Mouse (Mus musculus) forebrain, embryonic 11.5 days (tissue): ENCODE data around the gene Lamc3. TPM values are rescaled to one million over a fixed set of nuclear protein-coding genes. Genes with fewer than 3 reads are reported as not detected.

ENCODE experiments used
- ATAC-seq: fragments of 200-750 bp; cut with Nextera tagmentation; replicated peaks from 2 replicates; pipeline ENCODE4 v1.8.0; 2017; ENCODE audit warnings: moderate TSS enrichment; ENCODE audit not compliant: low FRiP score
- DNase-seq: peaks from one replicate; pipeline ENCODE4 v3.0.0-alpha.2; 2017; ENCODE audit warnings: low spot score
- H3K27ac ChIP-seq: fragments of 300-500 bp; sonication (generic); 2 replicates; pipeline ENCODE4 v1.5.1; 2014; ENCODE audit warnings: low read depth, low read length
- H3K27me3 ChIP-seq: fragments of 300-500 bp; sonication (generic); 2 replicates; pipeline ENCODE4 v1.6.1; 2014; ENCODE audit warnings: mild to moderate bottlenecking, low read length, mixed read lengths; ENCODE audit not compliant: control insufficient read depth, insufficient read depth
- H3K36me3 ChIP-seq: fragments of 300-500 bp; sonication (generic); 2 replicates; pipeline ENCODE4 v1.6.1; 2014; ENCODE audit warnings: mild to moderate bottlenecking, low read length, moderate library complexity, mixed read lengths; ENCODE audit not compliant: control insufficient read depth, insufficient read depth
- H3K4me1 ChIP-seq: fragments of 300-500 bp; sonication (generic); replicated peaks from 2 replicates; pipeline ENCODE4 v1.6.1; 2014; ENCODE audit warnings: low read length, mixed read lengths; ENCODE audit not compliant: control insufficient read depth, insufficient read depth
- H3K4me2 ChIP-seq: fragments of 300-500 bp; sonication (generic); 2 replicates; pipeline ENCODE4 v1.6.1; 2014; ENCODE audit warnings: low read depth, mild to moderate bottlenecking, low read length, moderate library complexity, mixed read lengths; ENCODE audit not compliant: severe bottlenecking
- H3K4me3 ChIP-seq: fragments of 300-500 bp; sonication (generic); 2 replicates; pipeline ENCODE4 v1.5.1; 2014; ENCODE audit warnings: low read depth, low read length
- H3K9ac ChIP-seq: fragments of 300-500 bp; sonication (generic); 2 replicates; pipeline ENCODE4 v1.6.1; 2014; ENCODE audit warnings: low read length
- H3K9me3 ChIP-seq: fragments of 300-500 bp; sonication (generic); 2 replicates; pipeline ENCODE4 v1.6.1; 2016; ENCODE audit warnings: low read length, mixed read lengths; ENCODE audit not compliant: control insufficient read depth
- WGBS: fragments of 180-500 bp; shearing (Covaris S2); extraction: QIAGEN DNeasy Blood & Tissue Kit; methylation state at CpG from one replicate; pipeline ENCODE4 v1.1.7; 2014; 5-methylcytosine and 5-hydroxymethylcytosine counted together
- polyA plus RNA-seq: library from polyadenylated mRNA; unstranded; fragments of >200 nt; fragmentation: Nextera tagmentation; extraction: Ambion mirVana; gene quantifications from 2 replicates; pipeline ENCODE4 v1.2.1, GENCODE M21; 2014

Gene Lamc3
- polyA plus RNA-seq, 1 experiment from 2014 or later: 6.1 TPM

- H3K27ac ChIP-seq: peak overlapping the region; percentile 57
- no peak overlapping the region for H3K4me3 ChIP-seq
- DNase-seq (peak; percentile 69), ATAC-seq (peak; percentile 90)
- peak overlapping the region; percentile 27 for H3K9ac ChIP-seq
- no peaks in the 10 kb centered on the region for H3K9me3 ChIP-seq
- H3K27me3 ChIP-seq: no peaks in the 10 kb centered on the region
- 46% methylated on average over 8 of the region's 8 CpGs for WGBS
- H3K4me2 ChIP-seq: 0 out of 2 replicates have a peak overlapping the region, but pooled peaks have one; percentile 15
- H3K4me1 ChIP-seq: peaks cover 1% of the 10 kb centered on the region; the same call in 1 of the 2 replicates
- H3K36me3 ChIP-seq: no peaks in the 10 kb centered on the region
Measured at GRCm38 (mm10) chr2:31962501-31963224, 75.6 kb downstream of the Lamc3 start.

GRCm38 (mm10) chr2:31963491-31963890 is 76.4 kb downstream of the Lamc3 start:
- no peak overlapping the region for H3K4me2 ChIP-seq
- no peaks in the 10 kb centered on the region; the same call in 1 of the 2 replicates for H3K36me3 ChIP-seq
- no peak overlapping the region for H3K9ac ChIP-seq
- no peak for DNase-seq
- H3K27me3 ChIP-seq: no peaks in the 10 kb centered on the region
- WGBS: 80% methylated on average over 7 of the region's 7 CpGs
- ATAC-seq: no peak
- peak overlapping the region; percentile 57 for H3K27ac ChIP-seq
- peaks cover 1% of the 10 kb centered on the region; the same call in 1 of the 2 replicates for H3K4me1 ChIP-seq
- no peak overlapping the region for H3K4me3 ChIP-seq
- H3K9me3 ChIP-seq: no peaks in the 10 kb centered on the region

- no peak overlapping the region for H3K4me2 ChIP-seq
- H3K27ac ChIP-seq: no peak overlapping the region
- no peaks in the 10 kb centered on the region for H3K9me3 ChIP-seq
- H3K27me3 ChIP-seq: no peaks in the 10 kb centered on the region
- H3K4me3 ChIP-seq: no peak overlapping the region
- H3K9ac ChIP-seq: no peak overlapping the region
- DNase-seq (no peak), ATAC-seq (no peak)
- no peaks in the 10 kb centered on the region; the same call in 1 of the 2 replicates for H3K36me3 ChIP-seq
- peaks cover 1% of the 10 kb centered on the region; the same call in 1 of the 2 replicates for H3K4me1 ChIP-seq
- 96% methylated on average over 3 of the region's 3 CpGs for WGBS
Measured at GRCm38 (mm10) chr2:31964191-31964590, 77.1 kb downstream of the Lamc3 start.

- peak; percentile 71 for DNase-seq
- Histone ChIP-seq H3K9me3 (no peaks in the 10 kb centered on the region), H3K9ac (no peak overlapping the region), H3K4me2 (no peak overlapping the region), H3K27me3 (no peaks in the 10 kb centered on the region), H3K4me3 (no peak overlapping the region), H3K36me3 (no peaks in the 10 kb centered on the region; the same call in 1 of the 2 replicates), H3K4me1 (peaks cover 1% of the 10 kb centered on the region; the same call in 1 of the 2 replicates), H3K27ac (no peak overlapping the region)
- ATAC-seq: no peak
Measured at GRCm38 (mm10) chr2:31965110-31965509, 78.0 kb downstream of the Lamc3 start.

- Histone ChIP-seq H3K27ac (no peak overlapping the region), H3K36me3 (no peaks in the 10 kb centered on the region; the same call in 1 of the 2 replicates), H3K9ac (no peak overlapping the region), H3K4me1 (peaks cover 1% of the 10 kb centered on the region; the same call in 1 of the 2 replicates), H3K4me2 (no peak overlapping the region), H3K4me3 (no peak overlapping the region), H3K27me3 (no peaks in the 10 kb centered on the region), H3K9me3 (no peaks in the 10 kb centered on the region)
- 83% methylated on average over 8 of the region's 8 CpGs for WGBS
- no peak for ATAC-seq
- DNase-seq: no peak
Measured at GRCm38 (mm10) chr2:31966801-31967200, 79.7 kb downstream of the Lamc3 start.

- H3K4me2 ChIP-seq: no peak overlapping the region
- no peak overlapping the region for H3K9ac ChIP-seq
- H3K9me3 ChIP-seq: no peaks in the 10 kb centered on the region
- no peak overlapping the region for H3K27ac ChIP-seq
- ATAC-seq (no peak), DNase-seq (no peak)
- H3K4me3 ChIP-seq: no peak overlapping the region
- no peaks in the 10 kb centered on the region for H3K27me3 ChIP-seq
- peaks cover 5% of the 10 kb centered on the region; the same call in 1 of the 2 replicates for H3K36me3 ChIP-seq
- H3K4me1 ChIP-seq: peaks cover 7% of the 10 kb centered on the region; the same call in 1 of the 2 replicates
- WGBS: 86% methylated on average over 4 of the region's 4 CpGs
Measured at GRCm38 (mm10) chr2:31972589-31972988, 85.5 kb downstream of the Lamc3 start.

- WGBS: under 1% methylated on average over 60 of the region's 60 CpGs
- Histone ChIP-seq H3K27ac (peak within 1 kb of the TSS; percentile 74), H3K4me1 (peaks cover 7% of the 10 kb centered on the region; the same call in 1 of the 2 replicates), H3K27me3 (no peaks in the 10 kb centered on the region), H3K9ac (peak within 1 kb of the TSS; percentile 92), H3K4me3 (peak within 1 kb of the TSS; percentile 83), H3K9me3 (no peaks in the 10 kb centered on the region), H3K4me2 (peak within 1 kb of the TSS; percentile 88), H3K36me3 (peaks cover 7% of the 10 kb centered on the region; the same call in 1 of the 2 replicates)
- peak; percentile 99 for ATAC-seq
- DNase-seq: peak; percentile 100
Measured at GRCm38 (mm10) chr2:31974141-31974808, 87.2 kb downstream of the Lamc3 start, which contains the start of gene Nup214. Gene Nup214, plus strand, starts transcription at chr2:31974436.

- Histone ChIP-seq H3K36me3 (peaks cover 7% of the 10 kb centered on the region; the same call in 1 of the 2 replicates), H3K9me3 (no peaks in the 10 kb centered on the region), H3K4me1 (peaks cover 7% of the 10 kb centered on the region; the same call in 1 of the 2 replicates), H3K4me2 (peak overlapping the region; percentile 88), H3K4me3 (peak overlapping the region; percentile 83), H3K9ac (peak overlapping the region; percentile 92), H3K27me3 (no peaks in the 10 kb centered on the region), H3K27ac (no peak overlapping the region)
- 11% methylated on average over 13 of the region's 13 CpGs for WGBS
- DNase-seq: no peak
- ATAC-seq: no peak
Measured at GRCm38 (mm10) chr2:31974809-31975371, 87.8 kb downstream of the Lamc3 start.
